Mouse (Mus musculus) left cerebral cortex, postnatal 14 days (tissue): Measurements from ENCODE around the gene Btbd8. TPM values are rescaled to one million over a fixed set of nuclear protein-coding genes. Genes with fewer than 3 reads are reported as not detected.
A peak's percentile ranks its signal among the peaks of the same experiment; 100 is the strongest.

ENCODE experiments used
- DNase-seq, 2 experiments: peaks; one replicate each; pipeline ENCODE4 v3.0.0; 2021 to 2022; ENCODE audit warnings: low spot score in 2 of 2, mixed read lengths in 1 of 2
- intact Hi-C: fragments of 180-260 bp; cut with DNase I; formaldehyde crosslinking; loops from one replicate; pipeline ENCODE4 v1.15.1; 2025
- total RNA-seq, 2 experiments: library from RNA; stranded (reverse); gene quantifications; 2 replicates each; pipeline ENCODE4 v1.2.3; 2021

Btbd8 gene
- total RNA-seq, 2 experiments from 2014 or later = 142 to 145 TPM

DNA sequence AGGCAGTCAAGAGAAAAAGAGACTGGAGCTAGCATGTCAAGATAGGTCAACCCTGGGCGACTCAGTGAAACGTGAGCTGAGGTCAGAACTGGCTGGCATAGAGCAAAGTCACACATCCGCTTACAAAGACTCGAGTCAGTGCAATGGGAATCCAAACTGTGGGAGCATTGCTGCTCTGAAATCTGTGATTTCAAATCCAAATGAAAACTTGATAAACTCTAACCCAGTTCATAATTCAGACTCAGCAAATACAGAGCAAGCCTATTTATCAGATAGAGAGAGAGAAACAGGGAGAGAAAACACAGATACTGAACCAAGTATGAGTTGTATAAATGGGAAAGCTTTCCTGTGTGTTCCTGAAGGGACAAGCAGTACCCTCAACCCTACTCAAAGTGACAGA, 69.5 kb downstream of the Btbd8 start, which contains the start of gene Gm42669:
Gm42669 (plus strand) TSS at position 301 of the 400 bp plus-strand sequence.
- intact Hi-C loops = no loop called here
- no peak for DNase-seq

GRCm38 (mm10) chr5:107510503-107510902, 72.7 kb downstream of the Btbd8 start:
- no peak for DNase-seq
- intact Hi-C loops = no loop called here

- no peak for DNase-seq
- intact Hi-C loops = no loop called here
Observed at GRCm38 (mm10) chr5:107511326-107511725, 73.5 kb downstream of the Btbd8 start.

DNA sequence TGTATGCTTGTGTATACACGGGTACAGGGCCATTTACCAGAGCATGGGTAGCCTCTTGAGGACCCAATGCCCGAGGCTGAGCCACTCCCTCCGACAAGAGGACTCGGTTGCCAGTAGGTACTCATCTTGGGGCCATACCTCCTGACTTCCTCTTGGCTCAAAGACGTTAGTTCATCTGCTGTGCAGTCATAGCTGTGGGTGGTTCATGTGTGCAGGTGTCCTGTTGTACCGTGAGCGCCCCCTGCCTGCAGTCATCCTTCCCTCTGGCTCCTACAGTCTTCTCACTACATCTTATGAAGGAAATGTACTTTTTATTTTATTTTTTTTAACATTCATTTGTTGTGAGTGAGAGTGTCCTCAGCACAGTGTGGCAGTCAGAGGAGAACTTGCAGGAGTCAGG, 75.8 kb downstream of the Btbd8 start:
- intact Hi-C loops = no loop called here
- peak; percentile 60 to 72 for DNase-seq

GRCm38 (mm10) chr5:107515453-107515852, 77.7 kb downstream of the Btbd8 start:
- no peak for DNase-seq
- intact Hi-C loops = no loop called here

GRCm38 (mm10) chr5:107516087-107516486, 78.3 kb downstream of the Btbd8 start:
- peak in 1 of 2 experiments; percentile 64 for DNase-seq
- intact Hi-C loops = no loop called here

GRCm38 (mm10) chr5:107518602-107519001, 80.8 kb downstream of the Btbd8 start:
- DNase-seq = no peak
- intact Hi-C loops = no loop called here

GRCm38 (mm10) chr5:107521386-107521785, 83.6 kb downstream of the Btbd8 start:
- DNase-seq = no peak
- intact Hi-C loops = no loop called here

GRCm38 (mm10) chr5:107521897-107522296, 84.1 kb downstream of the Btbd8 start:
- intact Hi-C loops = no loop called here
- DNase-seq = peak; percentile 67 to 73

GRCm38 (mm10) chr5:107524281-107524680, 86.5 kb downstream of the Btbd8 start:
- intact Hi-C loops = no loop called here
- peak; percentile 62 to 75 for DNase-seq

- intact Hi-C loops = no loop called here
Observed at GRCm38 (mm10) chr5:107528856-107529255, 91.1 kb downstream of the Btbd8 start.

GRCm38 (mm10) chr5:107533590-107533989, 95.8 kb downstream of the Btbd8 start:
- intact Hi-C loops = no loop called here

More at GRCm38 (mm10) chr5:107528856-107529255, 91.1 kb downstream of the Btbd8 start:
- no peak for DNase-seq

DNA sequence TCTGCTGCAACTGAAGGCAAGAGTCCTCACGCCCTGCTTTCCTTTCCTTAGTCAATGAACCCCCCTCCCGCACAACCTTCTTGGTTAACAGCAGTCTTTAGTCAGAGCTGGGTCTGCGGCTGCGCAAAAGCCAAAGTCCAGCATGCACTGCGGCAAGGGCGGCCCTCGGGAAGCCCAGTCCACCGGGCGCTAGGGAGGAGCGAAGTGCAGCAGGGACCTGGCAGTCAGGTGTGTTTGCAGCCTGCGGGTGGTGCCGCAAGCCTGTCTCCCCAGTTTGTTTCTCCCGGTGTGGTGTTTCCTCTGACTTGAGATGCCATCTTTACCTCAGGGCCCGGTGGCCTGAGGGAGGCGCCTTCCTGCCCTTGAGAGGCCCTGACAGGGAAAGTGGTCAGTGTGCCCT, 96.8 kb downstream of the Btbd8 start, which contains the start of gene 1700028K03Rik:
1700028K03Rik (plus strand) TSS at position 129 of the 400 bp plus-strand sequence.
- no peak for DNase-seq
- intact Hi-C loops = no loop called here

More at GRCm38 (mm10) chr5:107533590-107533989, 95.8 kb downstream of the Btbd8 start:
- DNase-seq = no peak

GRCm38 (mm10) chr5:107541696-107542095, 103.9 kb downstream of the Btbd8 start:
- DNase-seq = no peak
- intact Hi-C loops = no loop called here

DNA sequence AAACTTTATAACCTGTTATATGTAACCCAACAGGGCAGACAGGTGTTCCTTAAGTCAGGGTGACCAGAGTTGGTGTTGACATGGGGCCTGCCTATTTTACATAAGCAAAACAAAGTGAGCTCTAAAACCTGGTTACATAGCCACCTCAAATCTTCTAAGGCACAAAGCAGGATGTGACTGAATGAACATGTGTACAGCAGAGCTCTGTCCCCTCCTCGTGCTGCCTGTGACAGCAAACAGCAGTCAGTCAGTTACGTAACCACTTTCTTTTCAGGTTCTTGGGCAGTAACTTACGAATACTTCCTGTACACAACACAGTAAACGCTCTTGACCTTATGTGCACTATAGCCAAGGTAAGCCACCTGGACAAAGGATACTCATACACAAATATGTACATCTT, 108.1 kb downstream of the Btbd8 start:
- intact Hi-C loops = no loop called here
- DNase-seq = no peak

- DNase-seq = no peak
- intact Hi-C loops = no loop called here
Observed at GRCm38 (mm10) chr5:107547955-107548354, 110.2 kb downstream of the Btbd8 start.

- intact Hi-C loops = no loop called here
- no peak for DNase-seq
Observed at GRCm38 (mm10) chr5:107548444-107548843, 110.6 kb downstream of the Btbd8 start.

- intact Hi-C loops = no loop called here
- DNase-seq = no peak
Observed at GRCm38 (mm10) chr5:107554336-107554735, 116.5 kb downstream of the Btbd8 start.

DNA sequence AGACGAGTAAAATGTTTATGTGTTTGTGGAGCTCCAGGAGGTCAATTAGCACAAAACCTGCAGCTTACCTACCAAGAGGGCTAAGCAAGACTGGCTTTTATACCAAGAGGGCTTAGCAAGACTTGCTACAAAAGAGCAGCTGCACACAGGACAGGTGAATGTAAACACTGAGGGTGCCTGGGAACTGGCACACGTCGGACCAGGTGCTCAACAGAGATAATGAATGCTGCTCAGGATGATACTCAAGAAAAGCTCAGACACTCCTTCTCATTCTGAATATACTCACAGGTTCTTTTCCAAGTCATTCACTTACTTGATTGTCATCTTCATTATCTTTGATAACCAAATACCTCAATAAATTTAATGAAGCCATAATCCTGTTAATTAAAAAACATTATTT, 119.2 kb downstream of the Btbd8 start:
- intact Hi-C loops = no loop called here
- DNase-seq = no peak
